Mouse (Mus musculus) 416B (cell line): ENCODE data around the gene Ttc16.
A peak's percentile ranks its signal among the peaks of the same experiment; 100 is the strongest.

Experiments used
- DNase-seq: peaks from one replicate; pipeline ENCODE4 v3.0.0; 2011; ENCODE audit warnings: low read depth

Ttc16 gene

GRCm38 (mm10) chr2:32744272-32744982 is 31.0 kb downstream of the Ttc16 start:
- DNase-seq, result no peak

GRCm38 (mm10) chr2:32742173-32742531 is 33.3 kb downstream of the Ttc16 start:
- DNase-seq, result no peak

- DNase-seq, result no peak
Observed at GRCm38 (mm10) chr2:32741273-32742172, 33.9 kb downstream of the Ttc16 start.

GRCm38 (mm10) chr2:32740916-32741272 is 34.5 kb downstream of the Ttc16 start, which contains the start of gene 6330409D20Rik:
Gene 6330409D20Rik (minus strand): TSS chr2:32741016.
- no peak for DNase-seq

- DNase-seq, result no peak
Observed at GRCm38 (mm10) chr2:32739311-32739710, 36.1 kb downstream of the Ttc16 start.

DNA sequence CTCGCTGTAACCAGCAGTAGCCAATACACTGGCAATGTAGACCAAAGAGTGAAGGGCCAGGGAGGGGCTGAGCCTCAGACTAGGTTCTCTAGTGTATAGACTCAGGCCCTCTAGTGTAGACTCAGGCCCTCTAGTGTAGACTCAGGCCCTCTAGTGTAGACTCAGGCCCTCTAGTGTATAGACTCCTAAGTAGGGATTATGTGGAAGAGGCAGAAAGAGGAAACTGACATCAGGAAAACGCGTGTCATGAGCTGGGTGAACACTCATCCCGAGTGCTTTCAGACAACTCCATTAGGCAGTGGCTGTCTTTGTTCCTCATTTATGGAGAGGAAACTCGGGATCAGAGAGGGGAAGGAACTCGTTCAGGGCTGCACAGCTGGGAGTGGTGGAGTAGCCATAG is 38.4 kb downstream of the Ttc16 start:
- peak; percentile 24 for DNase-seq

DNA sequence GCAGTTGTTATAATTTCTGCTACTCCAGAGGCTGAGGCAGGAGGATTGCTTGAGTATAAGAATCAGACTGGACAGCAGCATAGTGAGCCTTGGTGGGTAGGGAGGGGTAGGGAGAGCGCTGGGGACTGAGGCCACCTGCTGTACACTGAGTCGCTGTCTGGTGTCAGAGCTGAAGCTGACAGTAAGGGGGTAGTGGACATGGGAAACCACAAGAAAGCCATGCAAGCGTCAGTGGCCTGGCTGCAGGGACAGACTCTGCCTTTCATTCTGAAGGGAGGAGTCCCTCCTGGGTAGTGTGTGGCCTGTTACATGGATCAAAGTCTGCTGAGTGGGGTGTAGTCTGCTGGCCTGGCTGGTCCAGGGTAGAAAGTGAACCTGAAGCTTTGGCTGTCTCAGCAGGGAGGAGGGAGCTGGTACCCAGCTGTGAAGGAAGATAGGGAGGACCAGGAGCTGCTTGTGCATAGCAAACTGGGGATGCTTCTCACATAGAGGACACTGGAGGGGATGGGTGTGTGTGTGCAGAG is 39.1 kb downstream of the Ttc16 start:
- DNase-seq, result peak; percentile 66

DNA sequence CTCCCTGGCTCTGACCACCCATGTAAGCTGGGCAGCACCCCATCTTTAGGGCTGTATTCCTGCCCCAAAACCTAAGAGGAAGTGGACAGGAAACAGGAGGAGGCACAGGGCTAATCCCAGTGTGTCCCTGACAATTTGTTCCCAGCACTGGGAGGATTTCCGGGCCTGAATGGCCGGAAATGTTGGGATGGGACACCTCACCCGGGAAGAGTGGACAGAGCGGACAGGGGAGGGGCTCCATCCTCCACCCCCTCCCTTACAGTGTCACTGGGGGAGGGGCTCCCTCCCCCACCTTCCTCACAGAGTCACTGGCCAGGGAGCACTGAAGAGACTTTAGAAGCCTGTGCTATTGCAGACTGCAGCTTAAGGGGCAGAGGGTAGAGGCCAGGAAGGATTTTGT is 40.5 kb downstream of the Ttc16 start:
- no peak for DNase-seq

- no peak for DNase-seq
Observed at GRCm38 (mm10) chr2:32734480-32734879, 41.0 kb downstream of the Ttc16 start.

GRCm38 (mm10) chr2:32732695-32733094 is 42.7 kb downstream of the Ttc16 start:
- no peak for DNase-seq

DNA sequence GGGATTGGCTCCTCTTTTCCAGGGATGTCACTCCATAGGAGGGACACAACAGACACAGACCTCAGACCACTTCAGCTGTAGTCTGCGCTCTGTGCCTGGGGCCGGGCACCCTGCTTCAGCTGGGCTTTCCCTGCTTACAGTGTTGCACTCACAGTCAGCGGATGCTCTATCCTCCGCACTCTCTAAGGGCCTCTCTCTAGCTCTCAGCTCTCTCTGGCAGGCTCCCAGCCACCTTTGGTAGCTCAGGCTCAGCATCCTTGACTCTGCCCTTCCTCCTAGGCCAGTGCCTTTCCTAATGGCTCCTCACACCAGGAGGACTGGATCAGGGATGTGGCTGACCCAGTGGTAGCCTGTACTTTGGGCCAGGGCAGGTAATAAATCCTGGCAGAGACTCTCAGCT is 43.5 kb downstream of the Ttc16 start:
- DNase-seq, result no peak

DNA sequence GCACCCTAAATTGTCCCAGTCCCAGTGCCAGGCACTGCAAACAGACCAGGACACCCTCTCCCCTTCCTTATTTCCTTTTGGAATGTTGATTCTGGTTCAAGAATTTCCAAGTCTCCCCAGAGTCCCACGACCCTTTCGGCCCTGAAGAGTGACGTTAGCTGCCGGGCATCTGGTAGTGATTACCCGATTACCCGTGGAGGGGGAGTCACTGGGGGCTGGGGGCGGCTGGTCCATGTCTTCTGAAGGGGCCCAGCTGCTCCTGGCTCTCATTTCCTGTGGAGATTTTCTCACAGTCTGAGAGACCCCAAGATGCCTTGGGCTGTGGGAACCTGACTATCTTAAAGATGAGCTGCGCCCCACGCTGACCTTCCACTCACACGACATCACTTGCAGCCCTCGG is 44.6 kb downstream of the Ttc16 start:
- no peak for DNase-seq

- DNase-seq, result no peak
Observed at GRCm38 (mm10) chr2:32729547-32729946, 45.9 kb downstream of the Ttc16 start.

- DNase-seq, result peak; percentile 46
Observed at GRCm38 (mm10) chr2:32728463-32728862, 47.0 kb downstream of the Ttc16 start.

GRCm38 (mm10) chr2:32727435-32727834 is 48.0 kb downstream of the Ttc16 start:
- DNase-seq, result peak; percentile 99

DNA sequence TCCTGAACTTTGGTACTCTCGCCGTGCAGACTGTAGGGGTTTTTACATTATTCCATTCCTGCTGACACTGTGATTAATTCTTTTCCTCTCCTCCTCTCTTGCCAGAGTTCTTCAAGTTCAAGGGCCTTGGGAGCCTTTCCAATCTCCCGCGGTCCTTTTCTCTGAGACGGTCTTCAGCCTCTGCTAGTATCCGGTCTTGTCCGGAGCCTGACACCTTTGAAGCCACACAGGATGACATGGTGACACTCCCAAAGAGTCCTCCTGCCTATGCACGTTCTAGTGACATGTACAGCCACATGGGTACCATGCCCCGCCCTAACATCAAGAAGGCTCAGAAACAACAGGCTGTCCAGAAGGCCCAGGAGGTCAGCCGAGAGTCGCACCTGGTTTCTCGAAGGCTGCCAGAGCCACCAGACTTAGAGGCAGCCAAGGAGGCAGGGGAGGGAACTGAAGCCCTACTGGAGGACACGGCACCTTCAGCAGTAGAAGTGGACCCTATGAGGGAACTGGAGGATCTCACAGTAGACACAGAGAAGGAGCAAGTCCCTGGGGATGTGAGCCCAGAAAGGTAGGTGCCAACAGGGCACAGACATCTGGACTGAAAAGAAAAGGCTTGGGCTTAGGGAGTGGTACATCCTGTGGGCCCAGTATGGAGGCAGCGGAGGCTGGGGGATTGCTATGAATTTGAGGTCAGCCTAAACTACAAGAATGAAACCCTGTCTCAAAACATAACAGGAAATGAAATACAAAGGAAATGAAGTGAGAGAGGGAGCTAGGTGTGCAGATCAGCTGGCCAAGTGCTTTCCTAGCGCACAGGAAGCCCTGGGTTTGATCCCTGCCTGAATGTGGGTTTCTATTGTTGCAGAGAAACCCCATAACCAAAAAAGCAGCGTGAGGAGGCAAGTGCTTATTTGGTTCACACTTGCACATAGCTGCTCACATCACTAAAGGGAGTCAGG is 50.3 kb downstream of the Ttc16 start:
- no peak for DNase-seq

GRCm38 (mm10) chr2:32724149-32724548 is 51.3 kb downstream of the Ttc16 start:
- DNase-seq, result no peak

DNA sequence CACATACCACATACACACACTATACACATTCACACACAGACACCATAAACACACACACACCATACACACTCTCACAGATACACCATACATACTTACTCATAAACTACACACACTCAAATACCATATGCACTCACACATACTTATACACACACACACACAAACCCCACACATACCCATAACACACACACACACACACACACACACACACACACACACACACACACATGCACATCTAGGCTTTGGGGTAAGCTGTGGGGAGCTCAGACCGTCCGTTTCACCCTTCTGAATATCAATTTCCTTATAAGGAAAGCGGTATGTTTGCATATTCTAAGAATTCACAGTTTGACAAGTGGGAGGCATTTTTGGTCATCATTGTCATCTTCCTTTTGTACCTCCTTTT is 52.9 kb downstream of the Ttc16 start:
- no peak for DNase-seq

GRCm38 (mm10) chr2:32722046-32722445 is 53.4 kb downstream of the Ttc16 start:
- DNase-seq, result no peak

GRCm38 (mm10) chr2:32720681-32721229 is 54.7 kb downstream of the Ttc16 start, which contains the start of gene Sh2d3c:
Gene Sh2d3c (plus strand): TSS chr2:32721055.
- peak; percentile 72 for DNase-seq

DNA sequence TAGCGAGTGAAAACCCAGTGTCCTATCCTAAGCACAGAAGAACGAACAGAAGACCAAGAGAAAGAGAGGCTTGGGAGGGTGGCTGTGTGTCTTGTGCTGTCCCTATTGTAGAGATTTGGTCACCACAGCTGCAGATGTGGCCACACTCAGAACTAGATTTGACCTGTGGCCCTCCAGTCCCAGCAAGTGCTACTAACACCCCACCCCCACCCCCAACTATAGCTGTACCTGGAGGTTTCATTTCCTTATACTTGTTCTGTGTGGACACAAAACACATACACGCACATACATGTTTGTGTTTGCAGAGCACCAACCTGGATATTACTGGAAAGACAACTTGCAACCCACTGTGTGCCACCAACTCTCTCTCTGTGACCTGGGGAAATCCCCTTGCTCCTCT is 55.4 kb downstream of the Ttc16 start:
- no peak for DNase-seq

DNA sequence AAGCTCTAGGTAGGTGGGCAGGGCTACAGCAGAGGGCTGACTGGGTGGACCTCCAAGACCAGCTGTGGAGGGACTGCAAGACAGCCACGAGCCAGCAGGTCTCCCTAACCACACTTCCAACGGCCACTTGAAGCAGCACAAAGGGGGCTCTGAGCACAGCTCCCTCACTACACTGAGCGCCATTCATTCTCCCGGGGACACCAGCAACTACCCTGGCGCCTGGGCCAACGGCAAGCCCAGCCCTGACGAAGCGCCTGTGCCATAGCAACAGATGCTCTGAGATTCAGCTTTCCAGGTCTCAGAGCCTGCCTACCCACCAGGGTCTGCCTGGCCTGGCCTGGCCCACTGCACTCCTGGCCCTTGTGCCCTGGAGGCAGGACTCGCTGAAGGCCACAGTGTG is 56.7 kb downstream of the Ttc16 start:
- no peak for DNase-seq
